Mouse (Mus musculus) forebrain, embryonic 10.5 days (tissue): ENCODE data around the gene Ttn. TPM values are rescaled to one million over a fixed set of nuclear protein-coding genes. Genes with fewer than 3 reads are reported as not detected.

ENCODE experiments used
- DNase-seq: peaks from one replicate; pipeline ENCODE4 v3.0.0-alpha.2; 2017; ENCODE audit warnings: low spot score; ENCODE audit errors: extremely low spot score
- H3K27ac ChIP-seq: fragments of 300-500 bp; sonication (generic); 2 replicates; pipeline ENCODE4 v1.5.1; 2016; ENCODE audit warnings: mild to moderate bottlenecking
- H3K27me3 ChIP-seq: fragments of 300-500 bp; sonication (generic); 2 replicates; pipeline ENCODE4 v1.6.1; 2016; ENCODE audit warnings: mild to moderate bottlenecking; ENCODE audit not compliant: poor library complexity, severe bottlenecking
- H3K36me3 ChIP-seq: fragments of 300-500 bp; sonication (generic); replicated peaks from 2 replicates; pipeline ENCODE4 v1.6.1; 2016; ENCODE audit warnings: mild to moderate bottlenecking, moderate library complexity
- H3K4me1 ChIP-seq: fragments of 300-500 bp; sonication (generic); 2 replicates; pipeline ENCODE4 v1.6.1; 2016
- H3K4me3 ChIP-seq: fragments of 300-500 bp; sonication (generic); 2 replicates; pipeline ENCODE4 v1.5.1; 2016; ENCODE audit warnings: mild to moderate bottlenecking, moderate library complexity
- H3K9me3 ChIP-seq: fragments of 300-500 bp; sonication (generic); 2 replicates; pipeline ENCODE4 v1.6.1; 2016; ENCODE audit warnings: mild to moderate bottlenecking, moderate library complexity
- WGBS: fragments of 180-500 bp; shearing (Covaris S2); methylation state at CpG from one replicate; pipeline ENCODE4 v1.1.7; 2016; 5-methylcytosine and 5-hydroxymethylcytosine counted together
- polyA plus RNA-seq: library from polyadenylated mRNA; unstranded; fragments of >200 nt; fragmentation: Nextera tagmentation; extraction: Ambion mirVana; gene quantifications from 2 replicates; pipeline ENCODE4 v1.2.1, GENCODE M21; 2016

Gene Ttn
- polyA plus RNA-seq, 1 experiment from 2014 or later = 0.05 TPM

DNA sequence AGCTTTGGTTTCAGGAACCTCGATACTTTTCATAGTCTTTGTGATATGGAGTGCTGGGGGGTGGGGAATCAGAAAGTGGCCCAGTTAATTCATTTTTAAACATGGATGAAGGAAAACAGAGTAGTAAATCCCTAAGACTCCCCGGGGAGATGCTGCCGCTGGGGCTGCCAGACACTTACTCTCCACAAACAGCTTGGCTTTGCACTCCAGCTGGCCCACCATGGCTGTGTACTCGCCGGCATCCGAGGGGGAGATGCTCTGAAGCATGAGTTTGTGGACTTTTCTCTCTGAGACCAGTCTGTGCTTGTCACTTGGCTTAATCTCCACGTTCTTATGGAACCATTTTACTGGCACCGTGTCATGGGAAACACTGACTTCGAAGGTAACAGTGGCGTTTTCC is 43.8 kb downstream of the Ttn start:
- Histone ChIP-seq H3K36me3 (no peaks in the 10 kb centered on the region), H3K4me3 (no peak overlapping the region), H3K27me3 (no peaks in the 10 kb centered on the region), H3K9me3 (peaks cover 4% of the 10 kb centered on the region; the same call in 1 of the 2 replicates), H3K4me1 (no peaks in the 10 kb centered on the region), H3K27ac (no peak overlapping the region)
- DNase-seq = no peak
- 77% methylated on average over 10 of the region's 10 CpGs for WGBS

DNA sequence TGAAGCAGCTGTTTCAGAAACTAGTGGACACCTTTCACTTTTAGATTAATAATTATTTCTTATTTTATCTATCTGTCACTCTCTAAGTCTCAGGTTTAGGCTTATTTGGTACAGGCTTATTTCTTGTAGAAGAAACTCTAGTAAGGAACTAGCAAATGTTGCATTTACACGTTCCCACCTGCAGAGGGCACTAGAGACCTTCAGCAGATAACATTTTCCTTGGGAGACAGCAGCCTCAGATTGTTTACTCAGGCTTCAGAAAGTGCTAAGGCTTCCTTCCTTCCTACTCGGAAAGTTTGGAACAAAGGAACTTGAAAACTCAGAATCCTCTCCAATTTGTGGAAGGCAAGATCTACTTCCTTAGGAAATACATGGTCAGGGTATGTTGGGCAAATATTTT is 52.6 kb downstream of the Ttn start:
- no peak overlapping the region for H3K27ac ChIP-seq
- H3K27me3 ChIP-seq = no peaks in the 10 kb centered on the region
- DNase-seq = peak; percentile 47
- no peaks in the 10 kb centered on the region for H3K36me3 ChIP-seq
- 5% methylated on average over 2 of the region's 2 CpGs for WGBS
- H3K9me3 ChIP-seq = no peaks in the 10 kb centered on the region
- no peaks in the 10 kb centered on the region for H3K4me1 ChIP-seq
- H3K4me3 ChIP-seq = no peak overlapping the region

DNA sequence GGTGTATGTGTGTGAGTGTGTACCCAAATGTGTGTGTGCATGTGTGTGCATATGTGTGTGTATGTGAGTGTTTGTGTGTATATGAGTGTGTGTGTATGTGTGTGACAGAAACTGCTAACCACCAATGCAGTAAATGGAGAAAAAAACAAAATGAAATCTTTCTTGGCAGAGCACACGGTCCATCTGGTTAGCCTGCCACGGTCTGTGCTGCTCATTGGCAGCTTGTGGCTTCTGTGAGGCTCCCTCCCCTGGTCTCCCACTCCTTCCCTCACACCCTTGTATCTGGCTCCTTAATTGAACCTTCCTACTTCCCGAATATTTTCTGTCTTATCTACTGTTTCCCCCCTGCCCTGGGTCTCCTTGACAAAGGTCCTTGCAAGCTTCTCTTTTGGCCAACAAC is 53.5 kb downstream of the Ttn start:
- no peak overlapping the region for H3K4me3 ChIP-seq
- no peaks in the 10 kb centered on the region for H3K9me3 ChIP-seq
- H3K36me3 ChIP-seq = no peaks in the 10 kb centered on the region
- no peak overlapping the region for H3K27ac ChIP-seq
- DNase-seq = no peak
- no peaks in the 10 kb centered on the region for H3K27me3 ChIP-seq
- H3K4me1 ChIP-seq = no peaks in the 10 kb centered on the region
- WGBS = 76% methylated on average over 3 of the region's 3 CpGs

DNA sequence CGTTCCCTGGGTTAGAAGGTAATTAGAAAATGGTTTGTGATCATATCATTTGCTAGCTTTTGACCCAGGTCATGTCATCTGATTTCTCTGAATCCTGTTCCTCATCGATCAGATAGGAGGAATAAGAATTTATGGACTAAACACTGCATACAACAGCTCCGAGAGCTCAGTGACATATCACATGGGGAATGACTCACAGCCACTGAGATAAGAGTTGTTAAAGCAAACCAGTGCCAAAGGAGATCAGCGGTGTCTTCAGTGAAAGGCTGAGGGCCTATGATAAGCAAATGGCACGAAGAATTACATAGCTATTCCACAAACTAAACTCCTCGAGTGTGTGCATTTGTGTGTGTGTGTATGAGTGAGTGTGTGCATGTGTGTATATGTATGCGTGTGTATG is 54.0 kb downstream of the Ttn start:
- Histone ChIP-seq H3K4me1 (no peaks in the 10 kb centered on the region), H3K27me3 (no peaks in the 10 kb centered on the region), H3K4me3 (no peak overlapping the region), H3K27ac (no peak overlapping the region), H3K9me3 (no peaks in the 10 kb centered on the region), H3K36me3 (no peaks in the 10 kb centered on the region)
- DNase-seq = no peak
- 91% methylated on average over 7 of the region's 7 CpGs for WGBS

DNA sequence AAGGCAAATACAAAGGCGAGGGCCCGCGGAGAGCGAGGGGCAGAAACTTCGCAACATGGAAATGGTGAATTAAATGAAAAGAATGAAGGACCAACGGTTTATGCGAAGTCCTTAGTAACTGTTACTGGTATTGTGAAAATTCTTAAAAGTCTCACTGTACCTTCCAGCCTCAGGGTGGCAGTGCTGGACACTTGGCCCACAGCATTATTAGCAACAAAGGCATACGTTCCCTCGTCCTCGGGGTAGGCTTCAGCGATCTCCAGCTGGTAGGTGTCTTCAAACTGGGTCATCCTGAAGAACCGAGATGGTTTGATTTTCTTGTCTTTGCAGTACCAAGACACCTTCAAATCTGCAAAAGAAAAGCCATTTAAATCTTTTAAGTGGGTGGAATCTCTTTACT is 55.4 kb downstream of the Ttn start:
- H3K36me3 ChIP-seq = no peaks in the 10 kb centered on the region
- H3K4me3 ChIP-seq = no peak overlapping the region
- H3K27me3 ChIP-seq = no peaks in the 10 kb centered on the region
- no peak for DNase-seq
- 81% methylated on average over 12 of the region's 12 CpGs for WGBS
- no peak overlapping the region for H3K27ac ChIP-seq
- H3K9me3 ChIP-seq = no peaks in the 10 kb centered on the region
- no peaks in the 10 kb centered on the region for H3K4me1 ChIP-seq

GRCm38 (mm10) chr2:76914959-76915358 is 67.4 kb downstream of the Ttn start:
- 94% methylated on average over 10 of the region's 10 CpGs for WGBS
- H3K4me1 ChIP-seq = no peaks in the 10 kb centered on the region
- H3K27ac ChIP-seq = no peak overlapping the region
- peaks cover 2% of the 10 kb centered on the region; the same call in 1 of the 2 replicates for H3K9me3 ChIP-seq
- DNase-seq = no peak
- H3K36me3 ChIP-seq = no peaks in the 10 kb centered on the region
- H3K4me3 ChIP-seq = no peak overlapping the region
- H3K27me3 ChIP-seq = no peaks in the 10 kb centered on the region

DNA sequence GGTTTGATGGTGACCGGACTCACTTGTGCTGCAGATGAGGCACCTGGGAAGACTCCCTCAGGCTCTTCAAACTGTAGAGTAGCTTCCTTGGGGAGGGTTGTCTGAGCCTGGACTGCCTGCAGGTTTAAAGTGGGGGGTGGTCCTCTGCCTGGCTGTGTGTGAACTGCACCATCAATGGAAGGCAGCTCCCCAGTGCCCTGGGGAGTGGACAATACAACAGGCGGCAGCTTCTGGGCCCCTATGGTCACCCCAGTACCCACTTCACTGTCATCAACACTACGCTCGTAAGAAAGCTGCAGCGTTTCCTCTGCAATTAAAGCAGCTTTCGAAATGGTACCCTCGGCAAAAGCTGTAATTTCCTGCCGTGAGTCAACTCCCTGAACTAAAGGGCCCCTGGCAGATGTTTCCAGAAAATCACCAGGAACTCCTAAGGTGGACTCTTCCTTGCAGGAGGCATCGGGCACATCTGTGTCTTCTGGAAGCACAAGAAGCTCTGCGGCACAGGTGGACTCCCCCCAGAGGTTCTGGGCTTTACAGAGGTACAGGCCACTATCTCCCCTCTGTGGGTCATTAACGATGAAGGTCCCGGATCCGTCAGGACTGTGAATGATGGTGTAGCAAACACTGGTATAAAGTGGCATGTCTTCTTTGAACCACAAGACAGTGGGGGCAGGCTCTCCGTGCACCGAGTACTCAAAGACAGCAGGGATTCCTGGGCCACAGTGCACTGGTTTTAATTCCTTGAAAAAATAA is 73.5 kb downstream of the Ttn start:
- Histone ChIP-seq H3K36me3 (no peaks in the 10 kb centered on the region), H3K9me3 (no peaks in the 10 kb centered on the region), H3K4me1 (no peaks in the 10 kb centered on the region), H3K27ac (no peak overlapping the region), H3K27me3 (no peaks in the 10 kb centered on the region), H3K4me3 (no peak overlapping the region)
- 83% methylated on average over 15 of the region's 15 CpGs for WGBS
- no peak for DNase-seq

- no peaks in the 10 kb centered on the region for H3K9me3 ChIP-seq
- DNase-seq = no peak
- H3K4me1 ChIP-seq = no peaks in the 10 kb centered on the region
- no peaks in the 10 kb centered on the region for H3K27me3 ChIP-seq
- H3K36me3 ChIP-seq = no peaks in the 10 kb centered on the region
- H3K27ac ChIP-seq = no peak overlapping the region
- H3K4me3 ChIP-seq = no peak overlapping the region
- WGBS = 90% methylated on average over 11 of the region's 11 CpGs
Observed at GRCm38 (mm10) chr2:76903351-76903750, 79.0 kb downstream of the Ttn start.

DNA sequence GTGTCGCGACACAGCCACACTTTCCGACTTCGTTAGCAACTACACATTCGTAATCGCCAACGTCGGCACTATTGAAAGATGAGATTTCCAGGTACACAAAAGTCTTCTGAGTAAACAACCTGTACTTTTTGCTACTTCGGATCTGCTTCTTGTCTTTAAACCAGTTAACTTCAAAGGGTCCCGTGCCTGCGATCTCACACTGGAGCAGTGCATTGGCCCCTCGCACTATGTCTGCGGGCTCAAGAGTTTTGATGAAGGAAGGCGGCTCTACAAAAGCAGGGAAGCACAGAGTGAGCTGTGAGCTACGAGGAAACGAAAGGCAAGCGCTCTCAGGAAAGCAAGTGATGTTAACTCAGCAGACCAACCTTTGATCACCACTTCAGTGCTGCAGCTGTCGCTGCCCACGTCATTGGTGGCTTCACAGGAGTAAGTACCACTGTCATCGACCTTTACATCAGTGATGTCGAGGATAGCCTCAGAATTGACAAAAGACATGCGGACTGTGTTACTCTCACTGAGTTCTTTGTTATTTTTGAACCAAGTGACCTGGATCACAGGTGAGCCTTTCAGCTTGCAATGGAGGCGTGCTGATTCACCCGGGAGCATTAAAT is 80.8 kb downstream of the Ttn start:
- 92% methylated on average over 24 of the region's 24 CpGs for WGBS
- no peak overlapping the region for H3K4me3 ChIP-seq
- H3K27me3 ChIP-seq = no peaks in the 10 kb centered on the region

DNA sequence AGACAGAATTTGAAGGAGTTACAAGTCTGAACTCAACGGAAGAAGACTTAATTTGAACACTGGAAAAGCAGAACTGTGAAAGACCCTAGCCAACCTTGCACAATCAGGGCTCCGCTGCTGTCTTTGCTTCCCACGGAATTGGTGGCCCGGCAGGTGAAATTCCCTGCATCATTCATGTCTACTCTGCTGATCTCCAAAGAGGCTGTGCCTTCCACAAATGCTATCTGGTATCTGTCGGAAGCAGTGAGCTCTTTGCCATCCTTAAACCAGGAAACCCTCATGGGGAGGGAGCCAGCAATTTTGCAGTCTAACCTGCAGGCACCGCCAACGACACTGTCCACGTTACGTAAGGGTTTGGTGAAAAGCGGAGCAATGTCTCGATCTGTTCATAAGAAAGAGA is 82.5 kb downstream of the Ttn start:
- WGBS = 92% methylated on average over 11 of the region's 11 CpGs
- H3K9me3 ChIP-seq = no peaks in the 10 kb centered on the region
- DNase-seq = no peak
- H3K27me3 ChIP-seq = no peaks in the 10 kb centered on the region
- H3K4me1 ChIP-seq = no peaks in the 10 kb centered on the region
- H3K36me3 ChIP-seq = no peaks in the 10 kb centered on the region
- H3K27ac ChIP-seq = no peak overlapping the region
- no peak overlapping the region for H3K4me3 ChIP-seq

More for the DNA sequence above, 80.8 kb downstream of the Ttn start:
- Histone ChIP-seq H3K27ac (no peak overlapping the region), H3K9me3 (no peaks in the 10 kb centered on the region), H3K36me3 (no peaks in the 10 kb centered on the region), H3K4me1 (no peaks in the 10 kb centered on the region)
- DNase-seq = no peak

DNA sequence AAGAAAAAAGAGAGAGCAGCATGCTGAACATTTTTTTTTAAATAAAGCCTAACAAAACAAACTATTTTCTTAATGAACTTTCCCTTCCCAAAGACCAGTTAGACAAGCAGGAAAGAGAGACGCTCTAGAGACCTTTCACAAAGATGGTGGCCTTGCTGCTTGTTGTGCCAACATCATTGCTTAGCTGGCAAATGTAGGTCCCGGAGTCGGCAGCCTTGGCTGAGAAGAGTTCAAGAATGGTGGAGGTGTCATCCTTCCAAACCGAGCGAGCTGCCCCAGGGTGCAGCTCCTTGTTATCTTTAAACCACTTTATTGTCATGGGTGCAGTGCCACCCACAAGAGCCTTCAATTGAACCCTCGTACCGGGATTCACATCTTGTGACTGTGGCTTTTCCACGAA is 85.4 kb downstream of the Ttn start:
- WGBS = 92% methylated on average over 8 of the region's 8 CpGs
- no peaks in the 10 kb centered on the region for H3K9me3 ChIP-seq
- no peak overlapping the region for H3K27ac ChIP-seq
- no peaks in the 10 kb centered on the region for H3K4me1 ChIP-seq
- no peak overlapping the region for H3K4me3 ChIP-seq
- H3K27me3 ChIP-seq = no peaks in the 10 kb centered on the region
- no peaks in the 10 kb centered on the region for H3K36me3 ChIP-seq
- no peak for DNase-seq

DNA sequence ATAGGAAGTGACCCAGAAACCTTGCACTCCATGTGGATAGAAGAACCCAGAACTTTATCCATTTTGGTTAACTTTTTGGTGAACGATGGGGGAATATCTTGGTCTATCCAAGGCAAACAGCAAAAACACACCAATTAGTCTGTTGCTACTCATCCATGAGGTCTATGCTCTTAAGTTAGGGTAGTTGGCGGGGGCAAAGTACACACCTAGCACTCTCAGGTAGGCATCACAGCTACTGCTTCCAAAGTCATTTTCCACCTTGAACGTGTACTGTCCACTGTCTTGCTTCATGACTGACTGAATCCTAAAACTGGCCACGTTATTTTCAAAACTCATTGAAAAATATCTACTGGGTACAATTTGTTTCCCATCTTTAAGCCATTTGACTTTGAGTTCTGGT is 87.0 kb downstream of the Ttn start:
- Histone ChIP-seq H3K4me1 (no peaks in the 10 kb centered on the region), H3K36me3 (no peaks in the 10 kb centered on the region), H3K27ac (no peak overlapping the region), H3K4me3 (no peak overlapping the region), H3K27me3 (no peaks in the 10 kb centered on the region), H3K9me3 (no peaks in the 10 kb centered on the region)
- whole genome bisulfite sequencing = 91% methylated on average over 4 of the region's 4 CpGs
- DNase-seq = no peak

- H3K4me1 ChIP-seq = no peaks in the 10 kb centered on the region
- DNase-seq = no peak
- WGBS = 91% methylated on average over 7 of the region's 7 CpGs
Observed at GRCm38 (mm10) chr2:76888721-76889120, 93.6 kb downstream of the Ttn start.

More at GRCm38 (mm10) chr2:76888721-76889120, 93.6 kb downstream of the Ttn start:
- no peaks in the 10 kb centered on the region for H3K27me3 ChIP-seq
- no peaks in the 10 kb centered on the region for H3K36me3 ChIP-seq
- no peak overlapping the region for H3K27ac ChIP-seq
- H3K9me3 ChIP-seq = no peaks in the 10 kb centered on the region
- no peak overlapping the region for H3K4me3 ChIP-seq
